Mouse (Mus musculus): ENCODE data around the gene Zfp978. TPM values are rescaled to one million over a fixed set of nuclear protein-coding genes. Genes with fewer than 3 reads are reported as not detected.
"Not testable (repeated sequence)": the region's sequence is repeated elsewhere in the genome, so short reads cannot be mapped to it uniquely, and the experiment has no call there.

Zfp978 gene
- total and polyA plus RNA-seq, 3 experiments = 0.28 to 0.58 TPM; not detected in 1

DNA sequence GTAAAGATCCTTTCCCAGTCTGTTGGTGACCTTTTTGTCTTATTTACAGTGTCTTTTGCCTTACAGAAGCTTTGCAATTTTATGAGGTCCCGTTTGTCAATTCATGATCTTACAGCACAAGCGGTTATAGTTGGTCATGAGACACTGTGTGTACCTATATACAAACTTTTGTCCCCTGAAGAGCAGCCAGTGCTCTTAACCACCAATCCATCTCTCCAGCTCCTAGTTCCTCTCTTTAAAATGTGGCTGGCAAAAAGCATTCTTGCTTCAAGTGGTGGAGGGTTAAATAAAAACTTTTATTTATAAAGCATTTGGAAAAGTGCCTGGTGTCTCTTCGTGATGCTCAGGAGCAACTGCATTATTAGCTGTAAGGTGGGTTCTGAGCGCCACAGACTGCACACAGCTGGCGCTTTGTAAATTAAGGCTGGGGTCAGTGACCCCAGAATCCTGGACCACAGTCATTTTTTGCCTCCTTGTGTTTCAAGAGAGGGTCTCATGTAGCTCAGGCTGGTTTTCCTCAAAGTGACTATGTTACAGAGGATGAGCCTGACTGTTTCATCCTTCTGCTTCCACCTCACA lies 23.0 kb upstream of the Zfp978 start:
- no peaks in the 10 kb centered on the region for H3K27me3 ChIP-seq (ENCODE audit: control insufficient read depth in 1 of 2, insufficient read depth in 2 of 2, low read length in 2 of 2)
- H3K9ac ChIP-seq (ENCODE audit: control insufficient read depth, low read depth, low read length, poor library complexity, severe bottlenecking) = no peak overlapping the region
- no peak overlapping the region for H3K4me3 ChIP-seq (ENCODE audit: control insufficient read depth in 1 of 2, insufficient read depth in 1 of 2, low read depth in 2 of 2, low read length in 2 of 2)
- no peaks in the 10 kb centered on the region for H3K79me2 ChIP-seq (ENCODE audit: control insufficient read depth, insufficient read depth, low read length, poor library complexity)
- H3K36me3 ChIP-seq (ENCODE audit: control insufficient read depth in 1 of 2, insufficient read depth in 2 of 2, low read length in 2 of 2) = no peaks in the 10 kb centered on the region
- no peak for TF ChIP-seq TAL1 (IDR thresholded peaks at IDR 0.05; ENCODE audit: low read length)
- no peak for TF ChIP-seq MYB (IDR thresholded peaks at IDR 0.05; ENCODE audit: low read depth, low read length)
- no peak for TF ChIP-seq GATA1 (IDR thresholded peaks at IDR 0.05; ENCODE audit: low read depth, low read length)
- TF ChIP-seq MYC (IDR thresholded peaks at IDR 0.05; ENCODE audit: low read depth, low read length) = no peak
- no peak for TF ChIP-seq POLR2AphosphoS5 (IDR thresholded peaks at IDR 0.05; ENCODE audit: borderline replicate concordance, low read depth, low read length)
- no peaks in the 10 kb centered on the region for H3K9me3 ChIP-seq (replicated peaks; ENCODE audit: insufficient read depth, low read length)
- no peak for DNase-seq (ENCODE audit: low read depth, low spot score)
- H3K27ac ChIP-seq (ENCODE audit: control insufficient read depth, low read depth, low read length) = no peak overlapping the region
- H3K4me1 ChIP-seq (ENCODE audit: control insufficient read depth in 1 of 2, insufficient read depth in 2 of 2, low read length in 2 of 2) = no peaks in the 10 kb centered on the region

GRCm38 (mm10) chr4:147338706-147339105 lies 22.4 kb upstream of the Zfp978 start:
- H3K9me3 ChIP-seq (replicated peaks; ENCODE audit: insufficient read depth, low read length); H3K9ac ChIP-seq (ENCODE audit: control insufficient read depth, low read depth, low read length, poor library complexity, severe bottlenecking); H3K27ac ChIP-seq (ENCODE audit: control insufficient read depth, low read depth, low read length); H3K4me1 ChIP-seq (ENCODE audit: control insufficient read depth in 1 of 2, insufficient read depth in 2 of 2, low read length in 2 of 2); H3K36me3 ChIP-seq (ENCODE audit: control insufficient read depth in 1 of 2, insufficient read depth in 2 of 2, low read length in 2 of 2); H3K79me2 ChIP-seq (ENCODE audit: control insufficient read depth, insufficient read depth, low read length, poor library complexity); H3K27me3 ChIP-seq (ENCODE audit: control insufficient read depth in 1 of 2, insufficient read depth in 2 of 2, low read length in 2 of 2); H3K4me3 ChIP-seq (ENCODE audit: control insufficient read depth in 1 of 2, insufficient read depth in 1 of 2, low read depth in 2 of 2, low read length in 2 of 2); DNase-seq (ENCODE audit: low read depth, low spot score): not testable (repeated sequence)

DNA sequence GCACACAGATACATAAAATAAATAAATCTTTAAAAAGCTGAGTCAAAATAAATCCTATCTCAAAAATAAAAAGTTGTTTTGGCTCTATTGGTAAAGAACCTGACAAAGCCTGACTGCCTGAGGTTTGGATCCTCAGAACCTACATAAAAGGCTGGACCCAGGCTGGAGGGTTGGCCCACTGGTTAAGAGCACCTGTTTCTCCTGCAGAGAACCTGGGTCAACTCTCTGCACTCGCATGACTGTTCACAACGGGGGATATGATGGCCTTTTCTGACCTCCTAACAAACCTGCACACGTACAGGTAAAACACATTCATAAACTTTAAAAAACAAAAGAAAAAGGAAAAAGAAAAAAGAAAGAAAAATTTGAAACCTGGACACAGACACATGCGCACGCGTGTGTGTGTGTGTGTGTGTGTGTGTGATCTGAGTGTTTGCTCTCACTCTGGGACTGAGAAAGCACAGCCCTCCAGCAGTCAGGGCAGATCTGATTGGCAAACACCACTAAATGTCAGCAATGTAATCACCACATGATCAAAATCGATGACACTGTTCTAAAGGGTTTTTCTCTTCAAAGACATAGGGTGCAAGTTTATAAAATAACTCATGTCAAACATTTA lies 21.4 kb upstream of the Zfp978 start:
- not testable (repeated sequence) for DNase-seq (ENCODE audit: low read depth, low spot score); H3K4me3 ChIP-seq (ENCODE audit: control insufficient read depth in 1 of 2, insufficient read depth in 1 of 2, low read depth in 2 of 2, low read length in 2 of 2); H3K9me3 ChIP-seq (replicated peaks; ENCODE audit: insufficient read depth, low read length); H3K9ac ChIP-seq (ENCODE audit: control insufficient read depth, low read depth, low read length, poor library complexity, severe bottlenecking); H3K79me2 ChIP-seq (ENCODE audit: control insufficient read depth, insufficient read depth, low read length, poor library complexity); H3K27me3 ChIP-seq (ENCODE audit: control insufficient read depth in 1 of 2, insufficient read depth in 2 of 2, low read length in 2 of 2); H3K36me3 ChIP-seq (ENCODE audit: control insufficient read depth in 1 of 2, insufficient read depth in 2 of 2, low read length in 2 of 2); H3K4me1 ChIP-seq (ENCODE audit: control insufficient read depth in 1 of 2, insufficient read depth in 2 of 2, low read length in 2 of 2); H3K27ac ChIP-seq (ENCODE audit: control insufficient read depth, low read depth, low read length)

DNA sequence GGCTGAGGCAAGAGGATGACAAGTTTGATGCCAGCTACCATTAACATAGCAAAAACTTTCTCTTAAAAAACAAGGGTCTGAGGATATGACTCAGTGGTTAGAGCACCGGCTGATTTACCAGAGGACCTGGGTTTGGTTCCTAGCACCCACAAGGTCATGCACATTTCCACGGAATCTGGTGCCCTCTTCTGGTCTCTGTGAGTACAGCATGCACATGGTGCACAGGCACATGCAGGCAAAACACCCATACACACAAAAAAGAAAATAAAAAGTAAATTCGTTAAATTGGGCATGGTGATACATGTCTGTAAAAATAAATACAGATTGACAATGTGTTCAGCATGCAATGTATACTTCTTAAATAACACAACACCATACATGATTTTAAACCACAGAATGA lies 20.9 kb upstream of the Zfp978 start:
- H3K27ac ChIP-seq (ENCODE audit: control insufficient read depth, low read depth, low read length); H3K4me1 ChIP-seq (ENCODE audit: control insufficient read depth in 1 of 2, insufficient read depth in 2 of 2, low read length in 2 of 2); H3K79me2 ChIP-seq (ENCODE audit: control insufficient read depth, insufficient read depth, low read length, poor library complexity); H3K9ac ChIP-seq (ENCODE audit: control insufficient read depth, low read depth, low read length, poor library complexity, severe bottlenecking); H3K36me3 ChIP-seq (ENCODE audit: control insufficient read depth in 1 of 2, insufficient read depth in 2 of 2, low read length in 2 of 2); H3K4me3 ChIP-seq (ENCODE audit: control insufficient read depth in 1 of 2, insufficient read depth in 1 of 2, low read depth in 2 of 2, low read length in 2 of 2); H3K9me3 ChIP-seq (replicated peaks; ENCODE audit: insufficient read depth, low read length); DNase-seq (ENCODE audit: low read depth, low spot score); H3K27me3 ChIP-seq (ENCODE audit: control insufficient read depth in 1 of 2, insufficient read depth in 2 of 2, low read length in 2 of 2): not testable (repeated sequence)
- TF ChIP-seq CTCF (IDR thresholded peaks at IDR 0.05 in 2 of 3, conservative IDR thresholded peaks at IDR 0.05 in 1 of 3; ENCODE audit: control insufficient read depth in 1 of 3, insufficient read depth in 1 of 3, low read depth in 2 of 3, low read length in 3 of 3, poor library complexity in 1 of 3, severe bottlenecking in 1 of 3) = 0 out of 6 replicates have a peak, but pooled peaks of 1 of the 3 experiments have one; percentile 2

DNA sequence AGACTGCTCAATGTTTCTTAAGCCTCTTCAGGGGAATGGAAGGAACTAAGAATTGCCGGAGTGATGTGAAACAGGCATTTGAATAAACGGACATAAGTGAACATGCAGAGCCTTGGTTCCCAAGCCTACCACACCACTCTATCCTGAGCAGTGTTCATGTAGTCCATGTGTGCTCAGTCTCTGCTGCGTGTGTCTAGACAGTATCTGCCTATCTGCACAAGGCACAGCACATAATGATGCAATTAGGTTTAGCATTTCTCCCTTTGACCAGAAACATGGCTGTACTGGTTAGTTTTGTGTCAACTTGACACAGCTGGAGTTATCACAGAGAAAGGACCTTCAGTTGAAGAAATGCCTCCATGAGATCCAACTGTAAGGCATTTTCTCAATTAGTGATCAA lies 20.2 kb upstream of the Zfp978 start:
- not testable (repeated sequence) for H3K27ac ChIP-seq (ENCODE audit: control insufficient read depth, low read depth, low read length); H3K27me3 ChIP-seq (ENCODE audit: control insufficient read depth in 1 of 2, insufficient read depth in 2 of 2, low read length in 2 of 2); H3K4me3 ChIP-seq (ENCODE audit: control insufficient read depth in 1 of 2, insufficient read depth in 1 of 2, low read depth in 2 of 2, low read length in 2 of 2); H3K36me3 ChIP-seq (ENCODE audit: control insufficient read depth in 1 of 2, insufficient read depth in 2 of 2, low read length in 2 of 2); H3K9ac ChIP-seq (ENCODE audit: control insufficient read depth, low read depth, low read length, poor library complexity, severe bottlenecking); H3K79me2 ChIP-seq (ENCODE audit: control insufficient read depth, insufficient read depth, low read length, poor library complexity); H3K9me3 ChIP-seq (replicated peaks; ENCODE audit: insufficient read depth, low read length); H3K4me1 ChIP-seq (ENCODE audit: control insufficient read depth in 1 of 2, insufficient read depth in 2 of 2, low read length in 2 of 2); DNase-seq (ENCODE audit: low read depth, low spot score)

DNA sequence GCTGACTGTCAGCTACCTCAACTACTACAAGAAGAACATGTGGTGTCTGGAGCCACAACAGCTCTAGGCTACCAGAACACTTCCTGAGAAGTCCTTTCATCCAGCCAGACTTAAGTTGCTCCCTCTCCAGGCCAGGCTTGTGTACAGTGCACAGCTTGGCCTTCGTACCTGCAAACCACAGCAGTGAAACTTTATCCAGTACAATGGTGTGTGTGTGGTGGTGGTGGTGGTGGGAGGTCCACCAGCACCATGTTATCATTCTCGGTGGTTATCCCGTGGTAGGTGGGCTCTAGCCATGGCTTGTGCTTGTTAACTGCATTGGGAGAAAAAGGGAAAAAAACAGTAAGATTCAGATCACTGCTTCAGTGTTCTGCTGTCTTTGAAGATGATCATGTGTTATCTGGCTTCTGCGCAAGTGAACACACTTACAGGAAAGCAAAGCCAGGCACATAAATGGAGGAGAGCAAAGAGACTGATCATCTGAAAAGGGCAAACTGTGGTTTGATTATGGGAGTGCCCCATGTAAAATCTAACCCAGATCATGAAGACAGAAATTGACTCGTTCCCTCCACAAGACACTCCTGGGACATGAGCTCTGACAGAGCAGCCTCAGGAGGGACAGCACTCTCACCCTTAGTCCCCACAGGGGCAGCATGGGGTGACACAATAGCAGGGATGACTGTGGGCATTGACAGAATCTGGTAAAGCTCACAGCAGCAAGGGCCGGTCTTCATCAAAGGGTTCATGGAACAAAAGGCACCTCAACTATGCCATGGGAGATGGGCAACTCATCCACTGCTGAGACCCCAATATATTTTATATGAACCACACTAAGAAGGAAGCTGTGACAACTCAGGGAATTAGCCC lies 17.8 kb upstream of the Zfp978 start:
- H3K4me1 ChIP-seq (ENCODE audit: control insufficient read depth in 1 of 2, insufficient read depth in 2 of 2, low read length in 2 of 2); H3K9me3 ChIP-seq (replicated peaks; ENCODE audit: insufficient read depth, low read length); H3K9ac ChIP-seq (ENCODE audit: control insufficient read depth, low read depth, low read length, poor library complexity, severe bottlenecking); H3K27ac ChIP-seq (ENCODE audit: control insufficient read depth, low read depth, low read length); H3K27me3 ChIP-seq (ENCODE audit: control insufficient read depth in 1 of 2, insufficient read depth in 2 of 2, low read length in 2 of 2); H3K36me3 ChIP-seq (ENCODE audit: control insufficient read depth in 1 of 2, insufficient read depth in 2 of 2, low read length in 2 of 2); H3K79me2 ChIP-seq (ENCODE audit: control insufficient read depth, insufficient read depth, low read length, poor library complexity); DNase-seq (ENCODE audit: low read depth, low spot score); H3K4me3 ChIP-seq (ENCODE audit: control insufficient read depth in 1 of 2, insufficient read depth in 1 of 2, low read depth in 2 of 2, low read length in 2 of 2): not testable (repeated sequence)
